Mouse (Mus musculus): Measurements from ENCODE around the gene Kctd2.

- TF ChIP-seq POLR2A (IDR thresholded peaks at IDR 0.05; ENCODE audit: control insufficient read depth, low read depth, low read length) (no peak), CTCF (IDR thresholded peaks at IDR 0.05; ENCODE audit: control insufficient read depth, insufficient read depth, insufficient replicate concordance, low read depth, low read length) (no peak)
Measured at GRCm38 (mm10) chr11:115405723-115406122, 14.2 kb upstream of the Kctd2 start.
